Mouse (Mus musculus) frontal cortex, postnatal 36 days (tissue): ENCODE results near the gene Spry2.
A peak's percentile ranks its signal among the peaks of the same experiment; 100 is the strongest.

Source experiments
- DNase-seq, 2 experiments: peaks; one replicate each; pipeline ENCODE4 v3.0.0; 2022; ENCODE audit warnings: low spot score in 2 of 2

Gene Spry2

DNA sequence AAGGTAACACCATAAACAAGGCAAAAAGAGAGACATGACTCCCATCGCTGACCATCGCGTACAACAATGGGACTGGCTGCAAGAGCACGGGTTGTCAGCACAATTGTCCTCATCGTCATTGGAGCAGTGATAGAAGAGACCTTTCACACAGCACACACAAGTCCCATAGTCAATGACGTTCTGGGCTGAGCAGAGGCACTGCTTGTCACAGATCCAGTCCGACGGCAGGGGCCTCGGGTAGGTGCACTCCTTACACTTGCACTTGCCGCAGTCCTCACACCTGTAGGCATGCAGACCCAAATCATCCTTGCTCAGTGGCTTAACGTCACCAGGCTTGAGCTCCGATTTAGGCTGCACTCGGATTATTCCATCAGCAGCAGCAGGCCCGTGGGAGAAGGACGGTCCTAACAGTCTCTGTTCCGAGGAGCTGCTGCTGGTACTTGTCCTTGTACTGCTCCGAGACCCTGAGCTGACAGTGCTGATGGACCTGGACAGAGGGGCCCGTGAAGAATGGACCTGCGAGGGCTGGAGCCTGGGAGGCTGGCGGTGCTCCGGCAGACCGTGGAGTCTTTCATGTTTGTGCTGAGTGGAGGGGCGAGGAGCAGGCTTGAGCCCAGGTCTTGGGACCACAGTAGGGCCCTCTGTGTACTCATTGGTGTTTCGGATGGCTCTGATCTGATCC, 3.5 kb downstream of the Spry2 start:
- DNase-seq: peak; percentile 60 to 66

DNA sequence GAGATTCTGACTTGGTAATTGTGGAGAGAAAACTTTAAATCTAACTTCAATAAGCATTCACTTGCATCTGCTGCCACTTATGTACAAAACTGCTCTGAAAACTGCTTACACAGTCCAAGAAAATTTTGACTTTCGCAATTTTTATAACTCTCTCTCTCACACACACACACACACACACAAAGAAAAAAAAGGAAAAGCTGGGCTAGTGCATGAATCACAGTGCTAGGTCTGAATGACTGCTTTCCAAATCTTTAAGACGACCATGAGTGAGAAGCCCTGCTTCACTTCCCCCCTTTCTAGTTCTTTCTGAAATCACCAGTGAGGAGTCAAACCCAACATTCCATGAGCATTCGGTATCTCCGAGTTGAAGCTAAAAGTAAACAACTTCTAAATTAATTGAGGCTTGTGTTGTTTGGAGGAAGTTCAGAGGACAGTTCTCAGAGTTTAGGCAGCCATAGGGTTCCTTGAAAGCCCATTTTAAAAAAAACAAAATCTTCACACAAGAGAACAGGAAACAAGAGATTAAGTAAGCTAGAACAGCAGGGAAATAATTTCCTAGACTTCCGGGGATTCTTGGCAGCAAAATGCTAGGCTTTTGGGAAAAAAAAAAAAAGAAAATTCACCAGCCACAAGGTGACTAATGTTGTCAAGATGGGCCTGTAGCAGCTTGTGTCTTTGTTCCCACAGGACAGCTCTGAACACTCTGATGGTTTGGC, 5.9 kb downstream of the Spry2 start:
- DNase-seq: no peak

DNA sequence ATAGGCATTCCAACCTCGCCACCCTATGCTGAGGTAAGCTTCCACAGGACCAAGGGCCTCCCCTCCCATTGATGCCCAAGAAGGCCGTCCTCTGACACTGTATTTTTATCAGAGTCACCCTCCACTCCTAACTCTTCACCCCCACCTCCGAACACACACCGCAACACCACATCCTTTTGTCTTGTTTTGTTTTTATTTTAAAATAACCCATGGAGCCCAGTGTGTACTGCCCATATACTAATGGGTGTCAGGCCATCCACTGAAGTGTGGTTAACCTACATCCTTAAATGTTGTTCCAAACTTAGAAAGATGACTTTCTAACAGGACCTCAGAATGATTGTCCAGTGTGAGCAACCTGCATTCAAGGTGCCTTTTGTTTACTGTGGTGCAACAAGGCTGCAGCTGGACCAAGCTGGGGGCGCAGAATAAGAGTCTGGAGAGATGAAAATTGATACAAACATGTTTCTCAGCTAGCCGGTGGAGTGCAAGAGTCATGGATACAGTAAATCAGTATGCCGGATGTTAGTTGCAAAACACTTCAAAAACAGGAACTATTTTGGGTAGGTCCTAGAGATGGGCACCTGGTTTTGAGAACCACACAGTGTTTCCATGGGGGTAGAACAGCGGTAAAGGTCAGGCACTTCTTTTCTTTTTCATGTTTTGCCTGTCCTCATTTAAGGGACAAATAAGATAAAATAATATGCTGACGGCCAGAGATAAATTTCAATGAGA, 9.8 kb downstream of the Spry2 start:
- DNase-seq: no peak

DNA sequence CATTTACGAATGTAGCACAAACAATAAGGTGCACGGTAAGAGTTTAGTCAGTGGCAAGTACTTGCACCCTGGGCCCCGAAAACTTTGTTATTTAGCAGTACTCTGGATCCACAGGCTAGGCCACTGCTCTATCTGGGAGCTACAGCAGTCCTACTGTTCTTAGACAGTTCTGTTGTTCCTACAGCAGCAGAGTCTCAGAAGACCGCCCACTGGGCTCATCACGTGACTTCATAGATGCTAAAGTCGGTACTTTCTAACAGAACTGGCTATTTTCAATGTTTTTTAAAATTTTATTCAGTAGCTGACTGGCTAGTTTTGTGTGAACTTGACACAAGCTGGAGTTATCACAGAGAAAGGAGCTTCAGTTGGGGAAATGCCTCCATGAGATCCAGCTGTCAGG, 11.4 kb downstream of the Spry2 start:
- peak in 1 of 2 experiments; percentile 15 for DNase-seq

DNA sequence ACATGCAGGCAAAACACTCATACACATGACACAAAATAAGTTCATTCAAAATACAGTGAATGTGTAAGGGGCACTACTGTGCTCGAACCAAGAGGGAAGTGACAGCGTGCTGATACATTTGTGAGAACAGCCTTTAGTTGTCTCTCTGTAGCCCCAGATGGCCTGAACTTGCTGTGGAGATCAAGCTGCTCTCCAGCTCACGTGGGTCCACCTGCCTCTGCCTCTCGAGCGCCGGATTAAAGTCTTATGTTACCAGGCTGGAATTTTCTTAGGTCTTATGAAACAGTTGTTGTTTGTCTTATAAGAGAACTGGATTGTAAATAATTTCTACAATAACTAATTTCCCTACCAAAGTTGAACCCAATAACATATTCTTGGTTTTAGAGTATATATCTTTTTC, 13.4 kb downstream of the Spry2 start:
- DNase-seq: no peak

DNA sequence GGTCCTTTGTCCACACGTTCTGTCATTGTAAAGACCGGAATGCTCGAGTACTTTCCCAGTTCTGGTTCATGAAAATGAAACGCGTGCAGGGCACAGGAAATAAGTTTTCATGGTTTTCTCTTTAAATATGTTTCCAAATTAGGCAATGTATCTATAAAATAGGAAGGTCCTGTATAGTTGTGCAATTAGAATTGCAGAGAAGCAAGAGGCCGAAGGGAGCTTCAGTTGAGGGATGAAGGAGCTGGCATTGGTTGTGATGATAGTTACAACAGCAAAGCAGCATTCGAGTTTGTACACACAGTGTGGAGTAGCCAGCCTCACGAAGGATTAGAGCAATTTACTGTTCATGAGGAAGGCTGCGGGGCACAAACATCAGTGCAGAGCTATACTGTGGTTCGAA, 18.3 kb downstream of the Spry2 start:
- no peak for DNase-seq

DNA sequence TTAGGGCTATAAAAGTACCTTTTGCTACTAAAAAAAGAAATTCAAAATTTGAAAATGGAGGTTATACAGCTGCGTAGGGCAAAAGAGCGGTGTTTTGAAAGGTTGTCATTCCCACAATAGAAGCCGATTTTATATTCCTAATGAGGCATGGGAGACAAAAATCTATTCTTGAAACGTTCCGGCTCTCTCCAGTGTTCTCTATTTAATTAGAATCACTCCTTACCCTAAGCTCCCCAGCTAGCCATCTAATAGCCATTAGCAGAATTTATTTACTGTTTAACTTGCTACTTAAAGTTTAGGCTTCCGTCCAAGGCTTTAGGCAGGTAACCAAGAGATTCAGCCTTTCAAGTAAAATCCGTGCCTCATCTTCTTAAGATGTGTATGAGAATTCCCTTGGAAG, 20.2 kb downstream of the Spry2 start:
- DNase-seq: no peak

DNA sequence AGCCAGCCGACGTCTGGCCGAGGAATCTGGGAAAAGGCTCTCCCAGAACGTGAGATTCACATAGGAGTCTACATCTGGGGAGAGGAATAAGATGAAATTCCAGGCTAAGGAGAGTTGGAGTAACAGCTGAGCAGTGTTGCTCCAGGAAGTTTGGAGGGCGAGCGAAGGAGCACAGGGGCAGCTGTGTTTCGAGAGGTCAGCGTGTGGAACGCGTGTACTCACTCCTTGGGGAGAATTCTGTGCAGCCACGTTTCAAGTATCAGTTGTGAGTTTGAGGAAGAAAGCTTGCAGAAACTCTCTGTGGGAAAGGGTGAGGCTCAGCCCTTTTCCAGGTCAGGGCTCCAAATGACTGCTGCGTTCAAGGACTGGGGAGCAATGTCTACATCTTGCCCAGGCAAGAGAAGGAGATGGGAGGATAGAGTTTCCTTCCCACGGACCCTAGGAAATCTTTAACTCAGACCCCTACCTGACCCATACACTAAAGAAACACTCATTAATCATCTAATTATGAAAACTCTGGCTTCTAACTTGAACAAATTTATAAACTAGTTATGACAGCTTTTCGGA, 26.2 kb downstream of the Spry2 start:
- DNase-seq: no peak

DNA sequence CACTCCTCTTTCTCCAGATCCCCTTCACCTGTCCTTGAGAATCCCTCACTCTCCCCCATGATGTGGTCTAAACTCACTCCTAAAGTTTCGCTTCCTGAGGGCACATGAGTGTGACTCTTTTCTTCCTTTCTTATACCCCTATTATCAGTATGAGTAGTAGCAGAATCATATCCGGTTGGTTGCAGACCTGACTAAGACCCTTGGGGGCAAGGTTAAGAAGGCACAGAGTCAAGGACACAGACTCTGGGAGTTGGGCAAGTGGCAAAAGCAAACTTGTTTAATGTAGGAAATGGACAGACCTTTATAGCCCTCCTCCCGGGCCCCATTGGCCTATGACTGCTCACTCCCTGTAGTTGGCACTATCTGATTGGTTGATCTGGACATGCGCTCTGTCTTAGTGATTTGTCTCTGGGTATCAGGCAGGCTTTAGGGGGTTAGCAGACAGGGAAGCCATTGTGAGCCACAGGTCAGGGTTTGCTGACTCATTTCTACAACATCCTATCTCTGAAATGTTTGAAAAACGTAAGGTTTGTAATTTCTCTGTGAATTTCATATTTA, 31.2 kb downstream of the Spry2 start:
- DNase-seq: no peak

DNA sequence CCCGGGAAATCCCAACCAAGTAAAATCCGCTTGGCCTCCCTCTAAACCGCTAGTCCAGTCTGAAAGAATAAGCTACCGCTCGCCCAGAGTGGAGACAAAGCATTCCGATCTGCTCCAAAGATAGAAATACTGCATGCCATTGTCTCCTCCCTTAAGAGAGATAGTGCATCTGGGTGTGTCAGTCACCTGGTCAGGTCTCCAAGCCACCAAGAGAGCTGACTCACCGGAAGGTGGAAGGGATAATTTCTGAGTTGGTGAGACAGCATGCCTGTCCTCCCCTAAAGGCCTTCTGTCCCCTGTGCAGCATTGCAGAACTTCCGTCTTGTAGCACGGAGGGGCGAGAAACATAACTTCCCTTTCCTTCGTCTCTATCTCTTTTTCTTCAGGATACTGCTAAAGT, 34.4 kb downstream of the Spry2 start:
- DNase-seq: no peak

DNA sequence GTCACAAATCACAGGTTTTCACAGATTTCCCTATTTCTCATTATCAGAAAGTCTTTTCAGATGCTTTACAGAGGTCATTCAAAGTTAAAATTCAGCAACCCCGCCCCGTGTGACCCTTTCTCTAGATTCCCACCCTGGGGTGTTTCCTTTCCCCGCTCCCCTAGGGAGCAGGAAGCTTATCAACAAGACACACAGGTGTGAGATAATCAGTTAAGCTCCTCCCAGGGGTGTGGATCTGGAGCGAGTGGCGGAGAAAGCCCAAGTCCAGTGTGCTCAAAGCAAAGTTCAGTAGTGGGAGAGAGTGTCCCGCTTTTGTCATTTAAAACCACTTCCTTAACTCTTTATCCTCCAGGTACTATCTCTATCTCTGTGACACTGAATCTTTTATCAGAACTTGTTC, 35.7 kb downstream of the Spry2 start:
- no peak for DNase-seq

DNA sequence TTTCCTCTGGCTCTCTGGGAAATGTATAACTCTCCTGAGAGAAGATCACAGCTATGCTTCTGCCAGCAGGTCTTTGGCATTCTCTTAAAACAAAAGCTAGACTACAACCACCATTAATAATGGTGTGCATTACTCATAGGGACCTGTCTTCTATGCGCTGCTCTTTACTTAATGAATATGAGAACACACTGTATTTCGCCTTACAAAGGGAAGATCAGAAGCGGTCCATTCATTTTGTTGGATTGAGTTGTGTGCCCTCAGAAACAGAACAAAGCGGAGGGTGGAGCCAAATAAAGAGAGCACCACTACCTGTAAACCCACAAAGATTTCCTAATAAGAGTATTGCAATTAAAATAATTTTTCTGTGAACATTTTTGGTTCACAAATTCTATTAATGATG, 36.3 kb downstream of the Spry2 start:
- DNase-seq: no peak

DNA sequence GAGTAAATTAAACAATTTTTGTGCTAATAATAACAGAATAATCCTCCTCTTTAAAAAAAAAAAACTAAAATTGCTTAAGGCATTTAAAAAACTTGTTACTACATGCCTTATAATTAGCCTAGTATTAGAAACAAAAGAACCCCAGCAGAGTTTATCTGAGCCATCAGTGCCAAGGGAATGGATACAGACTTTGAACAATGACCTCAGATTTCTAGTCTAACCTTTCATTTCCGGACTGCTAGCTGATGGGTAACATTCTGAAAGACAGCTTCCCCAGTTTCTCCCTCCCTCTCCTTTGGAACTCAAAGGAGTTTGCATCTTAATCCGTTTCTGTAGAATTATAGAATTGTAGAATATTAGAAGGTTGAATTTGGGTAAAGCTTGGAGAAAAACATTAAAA, 36.7 kb downstream of the Spry2 start:
- no peak for DNase-seq

DNA sequence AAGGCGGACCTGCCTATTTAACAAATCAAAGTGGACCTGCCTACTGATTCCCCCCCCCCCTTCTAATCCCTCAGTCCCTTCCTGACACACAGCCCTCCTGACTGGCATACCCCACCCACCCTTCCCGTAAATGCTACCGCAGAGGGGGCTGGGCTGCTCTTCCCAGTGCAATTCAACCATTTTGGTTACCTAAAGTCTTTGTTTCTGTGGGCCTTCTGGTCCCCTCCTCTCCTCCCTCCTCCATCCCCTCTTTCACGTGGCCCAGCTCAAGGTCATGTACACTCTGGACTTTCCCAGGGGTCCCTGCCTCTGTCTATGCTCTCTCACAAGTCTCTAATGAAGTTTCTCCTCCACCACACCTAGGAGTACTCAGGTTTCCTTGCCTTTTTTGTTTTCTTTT, 37.3 kb downstream of the Spry2 start:
- DNase-seq: no peak

DNA sequence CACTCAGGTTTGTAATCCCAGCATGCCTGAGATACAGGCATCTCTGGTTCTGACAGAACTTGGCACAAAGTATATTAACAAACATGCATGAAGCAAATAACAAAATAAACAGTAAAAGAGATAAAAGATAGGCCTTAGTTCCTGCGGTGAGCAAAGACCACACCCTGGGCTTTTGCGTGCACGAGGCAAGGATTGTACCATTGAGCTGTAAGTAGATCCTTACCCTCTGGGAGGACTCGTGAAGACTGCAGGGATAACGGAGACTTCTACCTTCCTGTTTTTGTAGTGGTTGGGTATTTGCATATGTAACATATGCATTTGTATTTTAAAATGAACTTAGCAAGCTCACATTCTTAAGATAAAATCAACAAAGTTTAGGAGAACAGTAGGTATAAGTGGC, 37.7 kb downstream of the Spry2 start:
- DNase-seq: no peak

DNA sequence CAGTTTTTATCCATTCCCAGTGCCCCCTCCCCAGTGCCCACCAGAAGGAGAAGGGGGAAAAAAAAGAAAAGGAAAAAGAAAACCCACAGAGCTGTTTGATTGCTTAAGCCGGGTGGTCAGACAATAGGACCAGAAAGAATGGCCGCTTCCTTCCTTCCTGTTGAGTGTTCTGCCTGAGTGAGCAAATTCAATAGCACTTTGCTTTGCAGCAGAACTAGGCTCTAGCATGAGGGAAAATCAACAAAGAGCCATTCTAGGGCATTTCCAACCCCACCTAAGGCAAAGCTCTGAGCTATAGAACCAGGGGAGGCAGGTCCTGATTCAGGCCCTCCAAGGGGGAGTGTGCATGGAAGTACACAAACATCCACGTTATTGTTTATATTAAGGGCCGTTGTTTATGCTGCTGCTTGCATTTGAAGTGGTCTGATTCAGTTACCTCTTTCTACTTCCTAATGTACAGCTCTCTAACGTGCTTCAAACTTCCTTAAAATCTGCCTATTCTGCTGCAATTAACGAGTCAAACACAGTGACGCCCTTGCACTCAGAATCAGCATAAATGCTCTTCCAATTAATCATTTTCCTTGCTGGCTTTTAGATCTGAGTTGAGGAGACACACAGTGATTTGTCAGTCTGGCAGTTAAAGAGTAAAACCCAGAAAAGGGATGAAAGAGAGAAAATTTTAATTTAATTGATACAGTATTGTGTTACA, 45.1 kb downstream of the Spry2 start:
- DNase-seq: no peak
